Mouse (Mus musculus): ENCODE measurements around the gene Mrvi1. TPM values are rescaled to one million over a fixed set of nuclear protein-coding genes. Genes with fewer than 3 reads are reported as not detected.
"Not testable (repeated sequence)": the region's sequence is repeated elsewhere in the genome, so short reads cannot be mapped to it uniquely, and the experiment has no call there.

Mrvi1 gene
- polyA plus RNA-seq, 1 experiment from 2014 or later, result 0.87 TPM

DNA sequence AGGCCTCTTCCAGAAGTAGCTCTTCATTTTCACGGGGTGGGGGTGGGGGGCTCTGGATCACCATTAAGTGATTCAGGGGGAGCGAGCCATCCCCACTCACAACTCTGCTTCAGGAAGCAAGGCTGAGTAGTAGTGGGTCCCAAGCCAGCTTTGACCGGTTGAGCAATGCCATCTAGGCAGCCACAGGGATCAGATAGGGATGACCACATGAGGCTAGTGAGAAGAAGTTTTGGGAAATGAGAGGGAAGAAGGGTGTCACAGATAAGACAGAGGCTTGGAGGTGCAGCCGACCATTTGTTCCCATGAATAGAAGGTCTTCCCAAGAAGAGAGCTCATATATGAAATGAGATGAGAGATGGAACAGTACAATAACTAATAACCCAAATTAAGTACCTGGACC lies 55.7 kb downstream of the Mrvi1 start:
- H3K9ac ChIP-seq (replicated peaks), result no peak overlapping the region
- WGBS, result 85% methylated on average over 4 of the region's 4 CpGs
- H3K36me3 ChIP-seq, result no peaks in the 10 kb centered on the region
- no peaks in the 10 kb centered on the region for H3K4me1 ChIP-seq
- ATAC-seq (replicated peaks), result no peak
- no peaks in the 10 kb centered on the region for H3K9me3 ChIP-seq
- no peak overlapping the region for H3K4me3 ChIP-seq
- H3K4me2 ChIP-seq (replicated peaks), result no peak overlapping the region
- H3K27ac ChIP-seq (replicated peaks), result no peak overlapping the region
- no peaks in the 10 kb centered on the region for H3K27me3 ChIP-seq

DNA sequence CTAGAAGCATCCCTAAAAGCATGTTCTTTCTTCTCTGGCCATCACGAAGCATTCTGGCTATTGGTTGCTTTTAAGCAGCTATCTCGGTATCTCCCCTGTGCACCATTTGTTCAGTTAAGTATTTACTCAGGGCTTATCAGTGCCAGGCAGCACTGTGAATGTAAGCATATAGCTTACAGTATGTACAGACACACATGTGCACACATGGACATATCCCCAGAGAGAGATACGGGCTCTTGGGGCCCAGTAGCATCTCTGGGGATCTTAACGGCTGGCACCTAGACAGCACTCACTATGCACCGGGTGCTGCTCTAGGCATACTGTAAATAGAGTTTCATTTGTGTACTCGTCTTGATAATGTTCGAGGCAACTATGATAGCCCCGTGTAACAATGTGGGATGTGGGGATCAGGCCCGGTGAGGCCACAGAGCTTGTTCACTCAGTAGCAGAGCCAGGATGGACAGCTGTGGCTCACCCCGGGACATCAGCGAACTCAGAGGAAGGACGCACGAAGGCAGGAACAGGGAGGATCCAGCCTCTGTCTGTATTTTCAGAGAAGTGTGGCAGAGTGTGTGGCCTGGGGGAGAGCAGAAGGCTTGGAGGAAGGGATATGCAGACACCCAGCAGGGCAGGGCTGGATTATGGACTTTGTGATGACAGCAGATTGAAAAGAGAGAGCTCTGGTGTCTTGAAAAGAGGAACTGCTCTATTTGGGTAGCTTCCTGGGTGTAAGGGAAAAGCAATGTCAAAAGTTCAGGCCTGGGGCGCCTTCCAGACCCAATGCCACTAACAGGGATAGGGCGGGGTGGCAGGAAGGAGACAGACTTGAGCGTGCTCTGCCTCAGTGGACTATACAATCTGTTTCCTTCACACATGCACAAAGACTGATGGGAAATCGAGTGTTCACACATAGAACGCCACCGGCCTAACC lies 61.7 kb downstream of the Mrvi1 start:
- no peaks in the 10 kb centered on the region for H3K36me3 ChIP-seq
- H3K27me3 ChIP-seq, result no peaks in the 10 kb centered on the region
- no peaks in the 10 kb centered on the region for H3K9me3 ChIP-seq
- no peak overlapping the region for H3K4me3 ChIP-seq
- no peak overlapping the region for H3K27ac ChIP-seq (replicated peaks)
- no peaks in the 10 kb centered on the region for H3K4me1 ChIP-seq
- no peak overlapping the region for H3K9ac ChIP-seq (replicated peaks)
- no peak overlapping the region for H3K4me2 ChIP-seq (replicated peaks)
- 86% methylated on average over 19 of the region's 19 CpGs for WGBS
- ATAC-seq (replicated peaks), result no peak

DNA sequence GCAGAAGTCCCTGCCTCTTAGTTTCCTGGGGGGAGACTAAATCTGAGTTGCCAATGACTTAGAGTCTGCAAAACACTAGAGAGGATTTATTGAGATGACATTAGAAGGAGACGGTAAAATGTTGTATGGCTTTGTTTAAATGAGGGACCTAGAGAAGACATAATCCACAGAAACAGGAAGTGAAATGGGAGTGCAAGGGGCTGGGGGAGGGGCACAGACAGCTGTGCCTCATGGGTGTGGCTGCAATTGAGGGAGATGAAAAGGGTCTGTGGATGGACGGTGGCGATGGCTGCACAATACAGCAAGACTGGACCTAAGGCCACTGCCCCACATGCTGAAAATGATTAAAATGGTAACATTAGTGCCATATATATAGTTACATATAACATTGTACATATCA lies 62.5 kb downstream of the Mrvi1 start:
- H3K27me3 ChIP-seq, result no peaks in the 10 kb centered on the region
- H3K4me1 ChIP-seq, result no peaks in the 10 kb centered on the region
- no peak for ATAC-seq (replicated peaks)
- no peak overlapping the region for H3K4me2 ChIP-seq (replicated peaks)
- H3K4me3 ChIP-seq, result no peak overlapping the region
- H3K9me3 ChIP-seq, result no peaks in the 10 kb centered on the region
- no peak overlapping the region for H3K9ac ChIP-seq (replicated peaks)
- no peaks in the 10 kb centered on the region for H3K36me3 ChIP-seq
- H3K27ac ChIP-seq (replicated peaks), result no peak overlapping the region
- 68% methylated on average over 3 of the region's 3 CpGs for WGBS

DNA sequence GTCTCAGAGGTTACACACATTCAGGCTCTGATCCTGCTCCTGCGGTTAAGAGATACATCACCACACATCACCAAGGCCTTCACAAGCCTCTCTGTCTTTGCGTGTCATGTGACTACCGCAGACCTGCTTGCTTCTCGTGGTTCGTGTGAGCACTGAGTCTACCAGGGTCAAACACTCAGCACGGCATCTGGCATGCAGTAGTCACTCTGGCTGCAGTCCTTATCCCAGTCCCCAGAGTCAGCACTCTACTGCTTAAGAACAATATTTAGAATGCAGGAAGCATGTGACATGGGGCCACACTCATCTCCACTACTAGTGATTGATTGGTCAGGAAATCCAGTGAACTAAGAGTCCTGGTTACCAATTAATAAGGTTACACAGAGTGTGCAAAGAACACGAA lies 66.3 kb downstream of the Mrvi1 start:
- Histone ChIP-seq H3K27me3 (no peaks in the 10 kb centered on the region), H3K4me2 (replicated peaks) (no peak overlapping the region), H3K27ac (replicated peaks) (no peak overlapping the region), H3K9ac (replicated peaks) (no peak overlapping the region), H3K4me1 (no peaks in the 10 kb centered on the region), H3K9me3 (no peaks in the 10 kb centered on the region), H3K4me3 (no peak overlapping the region), H3K36me3 (no peaks in the 10 kb centered on the region)
- no peak for ATAC-seq (replicated peaks)
- 91% methylated on average over 7 of the region's 7 CpGs for WGBS

DNA sequence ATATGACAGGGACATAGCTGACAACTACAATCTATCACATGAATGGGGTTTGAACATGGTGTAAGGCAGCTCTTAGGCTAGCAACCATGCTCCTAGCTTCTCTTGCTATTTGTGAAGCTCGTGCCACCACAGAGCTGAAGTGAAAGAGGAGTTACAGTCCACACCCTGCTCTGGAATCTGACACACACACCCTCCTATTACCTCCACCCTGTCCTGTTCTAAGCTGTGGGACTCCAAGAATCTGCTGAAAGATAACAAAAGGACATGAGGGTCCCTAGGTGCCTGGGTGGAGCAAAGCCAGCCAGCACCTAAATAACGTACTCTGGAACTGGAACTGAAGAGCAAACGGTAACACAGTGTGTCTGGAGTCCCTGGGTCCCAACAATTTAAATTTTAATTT lies 67.7 kb downstream of the Mrvi1 start:
- no peak for ATAC-seq (replicated peaks)
- Histone ChIP-seq H3K9me3 (no peaks in the 10 kb centered on the region), H3K27ac (replicated peaks) (no peak overlapping the region), H3K4me3 (no peak overlapping the region), H3K4me2 (replicated peaks) (no peak overlapping the region), H3K27me3 (no peaks in the 10 kb centered on the region), H3K9ac (replicated peaks) (no peak overlapping the region), H3K36me3 (no peaks in the 10 kb centered on the region), H3K4me1 (no peaks in the 10 kb centered on the region)
- 82% methylated on average over 3 of the region's 3 CpGs for WGBS

DNA sequence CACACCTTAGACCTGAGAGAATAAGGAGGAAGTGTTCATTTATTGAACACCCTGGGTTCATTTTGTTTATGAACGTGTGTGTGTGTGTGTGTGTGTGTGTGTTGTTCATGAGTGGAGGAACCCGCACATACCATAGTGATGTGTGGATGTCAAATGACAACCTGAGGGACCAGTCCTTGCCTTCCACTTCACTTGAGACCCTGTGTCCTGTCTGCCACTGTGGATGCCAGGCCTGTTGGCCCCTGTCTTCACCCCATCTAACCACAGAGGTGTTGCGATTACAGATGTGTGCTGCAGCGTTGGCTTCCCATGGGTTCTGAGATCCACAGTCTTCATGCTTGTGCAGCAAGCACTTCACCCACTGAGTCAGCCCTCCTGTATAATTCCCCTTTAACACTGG lies 68.5 kb downstream of the Mrvi1 start:
- Histone ChIP-seq H3K4me2 (replicated peaks) (no peak overlapping the region), H3K27me3 (no peaks in the 10 kb centered on the region), H3K9me3 (no peaks in the 10 kb centered on the region), H3K4me1 (no peaks in the 10 kb centered on the region), H3K9ac (replicated peaks) (no peak overlapping the region), H3K4me3 (no peak overlapping the region), H3K36me3 (no peaks in the 10 kb centered on the region), H3K27ac (replicated peaks) (no peak overlapping the region)
- WGBS, result 96% methylated on average over 4 of the region's 4 CpGs
- no peak for ATAC-seq (replicated peaks)

DNA sequence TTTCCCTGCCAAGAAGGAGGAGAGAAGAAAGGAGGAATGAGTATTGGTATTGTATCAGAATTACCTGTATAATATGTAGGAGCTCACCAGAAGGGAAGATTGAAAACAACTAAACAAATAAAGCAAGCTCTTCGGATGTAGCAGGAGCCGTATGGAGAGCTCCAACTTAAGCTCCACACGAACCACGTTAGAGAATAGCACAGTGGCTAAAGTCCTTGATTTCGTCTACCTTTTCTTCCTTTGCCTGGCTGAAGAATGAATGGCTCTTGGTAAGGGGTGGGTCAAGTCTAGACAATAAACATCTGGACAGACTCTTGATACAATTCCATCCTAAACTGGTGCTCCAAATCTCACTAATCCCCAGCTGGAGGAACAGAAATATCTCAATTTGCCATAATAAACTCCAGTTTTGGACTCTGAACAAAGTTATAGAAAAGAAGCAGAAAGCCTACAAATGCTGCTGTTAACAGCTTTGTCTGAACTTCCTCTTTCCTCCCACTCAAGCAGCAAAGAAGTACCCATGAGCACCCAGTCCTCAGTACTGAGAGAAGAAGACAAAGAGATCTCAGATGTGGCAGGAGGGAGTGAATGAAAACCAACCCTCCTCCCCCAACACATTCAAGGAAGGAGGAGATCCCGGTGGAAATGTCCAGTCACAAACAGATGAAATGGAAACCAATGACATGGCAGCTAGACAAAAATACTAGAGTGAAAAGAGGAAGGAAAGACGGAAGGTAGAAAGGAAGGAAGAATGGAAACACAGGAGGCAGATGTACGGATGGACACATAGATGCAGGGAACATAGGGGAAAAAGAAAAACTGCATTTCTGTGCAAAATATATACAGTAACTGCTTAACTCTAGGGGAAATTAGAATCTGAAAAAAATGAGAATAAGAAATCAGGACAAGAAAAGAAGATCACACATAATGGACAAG lies 73.8 kb downstream of the Mrvi1 start:
- Histone ChIP-seq H3K4me3 (no peak overlapping the region), H3K4me1 (no peaks in the 10 kb centered on the region), H3K9ac (replicated peaks) (no peak overlapping the region), H3K9me3 (no peaks in the 10 kb centered on the region), H3K36me3 (no peaks in the 10 kb centered on the region), H3K27me3 (no peaks in the 10 kb centered on the region), H3K27ac (replicated peaks) (no peak overlapping the region), H3K4me2 (replicated peaks) (no peak overlapping the region)
- 74% methylated on average over 8 of the region's 8 CpGs for WGBS
- ATAC-seq (replicated peaks), result no peak

DNA sequence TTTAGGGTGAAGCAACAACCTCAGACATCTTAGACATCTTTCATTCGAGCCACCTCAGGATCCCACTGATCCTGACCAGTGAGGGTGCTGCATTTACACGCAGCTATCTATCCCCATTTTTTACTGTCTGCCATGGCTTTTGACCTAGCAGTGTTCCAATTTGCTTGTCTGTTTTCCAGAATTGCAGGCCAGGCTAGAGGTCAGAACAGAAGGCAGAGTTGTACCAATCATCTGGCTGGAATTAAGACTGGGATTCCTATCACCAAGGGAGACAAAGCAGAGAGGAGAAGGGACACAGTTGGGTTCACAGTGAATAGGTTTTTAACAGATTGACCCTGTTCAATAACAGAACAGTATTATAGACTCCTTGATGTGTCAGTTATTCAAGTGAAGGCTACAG lies 75.7 kb downstream of the Mrvi1 start:
- no peak overlapping the region for H3K9ac ChIP-seq (replicated peaks)
- no peaks in the 10 kb centered on the region for H3K9me3 ChIP-seq
- no peak for ATAC-seq (replicated peaks)
- H3K36me3 ChIP-seq, result no peaks in the 10 kb centered on the region
- no peak overlapping the region for H3K27ac ChIP-seq (replicated peaks)
- no peaks in the 10 kb centered on the region for H3K27me3 ChIP-seq
- no peak overlapping the region for H3K4me2 ChIP-seq (replicated peaks)
- WGBS, result 74% methylated on average over 2 of the region's 2 CpGs
- H3K4me1 ChIP-seq, result no peaks in the 10 kb centered on the region
- H3K4me3 ChIP-seq, result no peak overlapping the region

DNA sequence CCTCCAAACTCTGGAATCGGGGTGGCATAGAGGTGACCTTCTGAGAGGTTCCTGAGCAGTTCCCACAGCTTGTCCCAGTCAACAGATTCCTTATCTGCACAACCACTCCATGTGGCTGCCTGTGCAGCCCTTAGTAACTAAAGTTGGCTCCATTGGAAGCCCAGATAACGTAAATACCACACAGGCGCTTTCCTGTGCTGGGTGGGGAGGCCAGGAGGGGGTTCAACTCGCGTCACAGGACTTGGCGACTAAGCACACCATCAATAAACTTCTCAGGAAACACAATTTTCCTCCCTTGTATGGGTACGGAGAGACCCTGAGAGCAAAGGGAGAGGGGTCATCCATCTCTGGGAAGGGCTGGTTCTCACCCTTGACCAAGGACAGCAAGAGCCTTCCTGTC lies 79.0 kb downstream of the Mrvi1 start:
- no peak overlapping the region for H3K4me3 ChIP-seq
- H3K4me1 ChIP-seq, result no peaks in the 10 kb centered on the region
- no peaks in the 10 kb centered on the region for H3K36me3 ChIP-seq
- no peak overlapping the region for H3K4me2 ChIP-seq (replicated peaks)
- no peak overlapping the region for H3K9ac ChIP-seq (replicated peaks)
- no peaks in the 10 kb centered on the region for H3K27me3 ChIP-seq
- H3K9me3 ChIP-seq, result no peaks in the 10 kb centered on the region
- H3K27ac ChIP-seq (replicated peaks), result no peak overlapping the region
- no peak for ATAC-seq (replicated peaks)
- WGBS, result 88% methylated on average over 7 of the region's 7 CpGs

DNA sequence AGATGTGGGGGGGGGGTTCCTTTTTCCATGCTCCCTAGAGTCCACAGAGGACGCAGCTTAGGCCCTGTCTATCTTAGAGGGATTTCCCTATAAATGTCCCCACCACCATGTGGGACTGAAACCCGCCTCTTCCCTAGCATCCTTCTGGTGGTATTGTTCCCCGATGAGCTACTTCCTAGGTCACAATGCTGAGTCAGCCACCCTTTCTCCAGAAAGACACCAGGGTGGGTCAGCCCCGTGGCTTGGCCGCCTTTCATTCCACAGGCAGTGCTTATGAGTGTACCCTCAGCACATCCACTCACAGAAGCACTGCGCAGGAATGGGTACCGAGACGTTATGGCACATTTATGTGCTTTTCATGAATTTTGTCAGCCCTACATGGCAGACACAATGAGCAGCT lies 85.1 kb downstream of the Mrvi1 start:
- no peaks in the 10 kb centered on the region for H3K27me3 ChIP-seq
- H3K4me1 ChIP-seq, result no peaks in the 10 kb centered on the region
- no peak overlapping the region for H3K9ac ChIP-seq (replicated peaks)
- no peaks in the 10 kb centered on the region for H3K9me3 ChIP-seq
- no peak overlapping the region for H3K4me3 ChIP-seq
- H3K36me3 ChIP-seq, result no peaks in the 10 kb centered on the region
- no peak for ATAC-seq (replicated peaks)
- H3K27ac ChIP-seq (replicated peaks), result no peak overlapping the region
- 82% methylated on average over 8 of the region's 8 CpGs for WGBS
- H3K4me2 ChIP-seq (replicated peaks), result no peak overlapping the region

DNA sequence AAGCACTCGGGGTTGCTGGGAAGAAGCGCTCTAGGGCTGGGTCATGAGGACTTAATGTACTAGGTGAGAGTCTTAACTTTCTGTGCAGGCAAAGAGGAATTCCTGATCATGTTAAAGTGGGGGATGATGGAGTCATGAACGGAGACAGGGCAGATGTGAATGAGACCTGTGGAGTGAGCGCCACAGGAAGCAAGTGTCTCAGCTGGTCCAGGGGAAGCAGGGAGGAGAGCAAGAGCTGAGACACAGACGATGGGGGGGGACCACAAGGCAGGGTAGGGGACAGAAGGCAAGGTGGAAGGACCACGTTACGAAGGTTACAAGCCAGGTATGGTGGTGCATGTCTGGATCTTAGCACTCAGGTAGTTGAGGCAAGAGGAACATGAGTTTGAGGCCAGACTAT lies 85.8 kb downstream of the Mrvi1 start:
- no peak for ATAC-seq (replicated peaks)
- no peak overlapping the region for H3K9ac ChIP-seq (replicated peaks)
- 92% methylated on average over 7 of the region's 7 CpGs for WGBS
- H3K27me3 ChIP-seq, result no peaks in the 10 kb centered on the region
- H3K4me2 ChIP-seq (replicated peaks), result no peak overlapping the region
- H3K4me3 ChIP-seq, result no peak overlapping the region
- H3K9me3 ChIP-seq, result no peaks in the 10 kb centered on the region
- H3K27ac ChIP-seq (replicated peaks), result no peak overlapping the region
- H3K4me1 ChIP-seq, result no peaks in the 10 kb centered on the region
- no peaks in the 10 kb centered on the region for H3K36me3 ChIP-seq

DNA sequence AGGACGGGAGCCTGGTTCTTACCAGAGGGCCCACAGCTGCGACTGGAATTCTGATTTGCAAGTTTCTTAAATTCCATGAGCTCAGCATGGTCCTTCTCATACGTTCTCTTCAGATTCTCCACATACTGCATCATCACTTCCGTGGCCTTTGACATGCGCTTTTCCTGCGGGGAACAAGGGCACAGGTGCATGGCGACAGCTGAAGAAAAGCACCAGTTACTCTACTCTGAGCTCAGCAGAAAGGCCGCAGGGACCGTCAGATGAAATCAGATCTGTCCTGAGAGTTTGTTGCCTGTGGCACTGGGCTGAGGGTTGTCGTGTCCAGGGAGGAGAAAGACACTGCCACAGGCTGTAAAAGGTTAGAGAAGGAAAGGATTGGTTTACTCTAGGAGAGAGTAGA lies 86.5 kb downstream of the Mrvi1 start:
- H3K4me3 ChIP-seq; H3K27me3 ChIP-seq; H3K9ac ChIP-seq (replicated peaks); H3K36me3 ChIP-seq; H3K4me1 ChIP-seq; ATAC-seq (replicated peaks); H3K27ac ChIP-seq (replicated peaks); H3K9me3 ChIP-seq; H3K4me2 ChIP-seq (replicated peaks): not testable (repeated sequence)
- WGBS, result 88% methylated on average over 10 of the region's 10 CpGs

Measured in forebrain, embryonic 15.5 days (tissue).